Mouse (Mus musculus) ES-Bruce4 (cell line): Measurements from ENCODE around the gene Cdh4. TPM values are rescaled to one million over a fixed set of nuclear protein-coding genes. Genes with fewer than 3 reads are reported as not detected.

Source experiments
- H3K27ac ChIP-seq: 2 replicates; pipeline ENCODE4 v1.5.1; 2012; ENCODE audit warnings: low read length, inconsistent platforms; ENCODE audit not compliant: insufficient read depth
- H3K27me3 ChIP-seq: 2 replicates; pipeline ENCODE4 v1.6.1; 2012; ENCODE audit warnings: mild to moderate bottlenecking, low read length, inconsistent platforms; ENCODE audit not compliant: control insufficient read depth, poor library complexity, insufficient read depth, severe bottlenecking
- H3K36me3 ChIP-seq: 2 replicates; pipeline ENCODE4 v1.6.1; 2012; ENCODE audit warnings: inconsistent platforms, mild to moderate bottlenecking, low read length, moderate library complexity; ENCODE audit not compliant: control insufficient read depth, poor library complexity, insufficient read depth, severe bottlenecking
- H3K4me1 ChIP-seq: one replicate; pipeline ENCODE4 v1.8.1; 2011; ENCODE audit warnings: low read length; ENCODE audit not compliant: control insufficient read depth, insufficient read depth
- H3K4me3 ChIP-seq: 2 replicates; pipeline ENCODE4 v1.5.1; 2011; ENCODE audit warnings: low read depth, mild to moderate bottlenecking, low read length
- H3K9ac ChIP-seq: 2 replicates; pipeline ENCODE4 v1.6.1; 2012; ENCODE audit warnings: low read depth, mild to moderate bottlenecking, inconsistent platforms; ENCODE audit not compliant: poor library complexity, severe bottlenecking
- H3K9me3 ChIP-seq: replicated peaks from 2 replicates; pipeline ENCODE4 v1.6.1; 2012; ENCODE audit warnings: mild to moderate bottlenecking, low read length, inconsistent platforms; ENCODE audit not compliant: control insufficient read depth, poor library complexity, insufficient read depth, severe bottlenecking
- CTCF ChIP-seq: IDR thresholded peaks from one replicate; pipeline ENCODE4 v1.8.1; 2011; ENCODE audit warnings: low read depth, low read length
- EP300 ChIP-seq: IDR thresholded peaks from 2 replicates; pipeline ENCODE4 v1.6.1; 2011; ENCODE audit warnings: low read depth, low read length; ENCODE audit not compliant: insufficient read depth
- POLR2A ChIP-seq: IDR thresholded peaks from one replicate; pipeline ENCODE4 v1.8.1; 2011; ENCODE audit warnings: low read length; ENCODE audit not compliant: insufficient read depth
- polyA plus RNA-seq: library from polyadenylated mRNA; stranded (reverse); fragments of >200 nt; gene quantifications from 2 replicates; pipeline ENCODE4 v1.2.4, GENCODE M21; 2011; ENCODE audit warnings: low read depth; ENCODE audit not compliant: missing spikeins, insufficient read depth, insufficient read length

Gene Cdh4
- polyA plus RNA-seq, 1 experiment, result 1.4 TPM

- no peaks in the 10 kb centered on the region for H3K9me3 ChIP-seq
- H3K27ac ChIP-seq, result no peak overlapping the region
- H3K27me3 ChIP-seq, result no peaks in the 10 kb centered on the region
- no peak for TF ChIP-seq POLR2A
- TF ChIP-seq CTCF, result no peak
- no peak for TF ChIP-seq EP300
- peaks cover 5% of the 10 kb centered on the region for H3K4me1 ChIP-seq
- H3K9ac ChIP-seq, result no peak overlapping the region
- no peak overlapping the region for H3K4me3 ChIP-seq
- H3K36me3 ChIP-seq, result no peaks in the 10 kb centered on the region
Measured at GRCm38 (mm10) chr2:179526976-179527375, 84.7 kb downstream of the Cdh4 start.

GRCm38 (mm10) chr2:179530436-179531040 lies 88.3 kb downstream of the Cdh4 start:
- H3K27me3 ChIP-seq, result no peaks in the 10 kb centered on the region
- no peaks in the 10 kb centered on the region for H3K36me3 ChIP-seq
- H3K9ac ChIP-seq, result no peak overlapping the region
- no peak overlapping the region for H3K4me3 ChIP-seq
- no peak for TF ChIP-seq CTCF
- no peak for TF ChIP-seq EP300
- no peak for TF ChIP-seq POLR2A
- H3K4me1 ChIP-seq, result peaks cover 5% of the 10 kb centered on the region
- no peaks in the 10 kb centered on the region for H3K9me3 ChIP-seq
- no peak overlapping the region for H3K27ac ChIP-seq

- H3K9me3 ChIP-seq, result no peaks in the 10 kb centered on the region
- TF ChIP-seq CTCF (no peak), EP300 (no peak), POLR2A (no peak)
- H3K4me3 ChIP-seq, result no peak overlapping the region
- H3K27me3 ChIP-seq, result no peaks in the 10 kb centered on the region
- peaks cover 7% of the 10 kb centered on the region for H3K4me1 ChIP-seq
- no peaks in the 10 kb centered on the region for H3K36me3 ChIP-seq
- no peak overlapping the region for H3K9ac ChIP-seq
- H3K27ac ChIP-seq, result no peak overlapping the region
Measured at GRCm38 (mm10) chr2:179533196-179533595, 91.0 kb downstream of the Cdh4 start.

GRCm38 (mm10) chr2:179533881-179534280 lies 91.7 kb downstream of the Cdh4 start:
- Histone ChIP-seq H3K27ac (no peak overlapping the region), H3K36me3 (no peaks in the 10 kb centered on the region), H3K4me1 (peaks cover 11% of the 10 kb centered on the region), H3K27me3 (no peaks in the 10 kb centered on the region), H3K9me3 (no peaks in the 10 kb centered on the region), H3K9ac (no peak overlapping the region), H3K4me3 (no peak overlapping the region)
- TF ChIP-seq POLR2A (no peak), EP300 (no peak), CTCF (no peak)

GRCm38 (mm10) chr2:179535204-179535603 lies 93.0 kb downstream of the Cdh4 start:
- Histone ChIP-seq H3K9ac (no peak overlapping the region), H3K27me3 (no peaks in the 10 kb centered on the region), H3K36me3 (no peaks in the 10 kb centered on the region), H3K9me3 (no peaks in the 10 kb centered on the region), H3K27ac (no peak overlapping the region), H3K4me1 (peaks cover 11% of the 10 kb centered on the region), H3K4me3 (no peak overlapping the region)
- TF ChIP-seq EP300 (no peak), CTCF (no peak), POLR2A (no peak)

- no peak overlapping the region for H3K4me3 ChIP-seq
- no peak overlapping the region for H3K9ac ChIP-seq
- H3K36me3 ChIP-seq, result no peaks in the 10 kb centered on the region
- TF ChIP-seq CTCF, result no peak
- no peak for TF ChIP-seq EP300
- TF ChIP-seq POLR2A, result no peak
- no peaks in the 10 kb centered on the region for H3K27me3 ChIP-seq
- H3K27ac ChIP-seq, result no peak overlapping the region
- peaks cover 11% of the 10 kb centered on the region for H3K4me1 ChIP-seq
- H3K9me3 ChIP-seq, result peaks cover 6% of the 10 kb centered on the region; the same call in 1 of the 2 replicates
Measured at GRCm38 (mm10) chr2:179536762-179537161, 94.5 kb downstream of the Cdh4 start.
